Mouse (Mus musculus): ENCODE results near the gene Zfp346. TPM values are rescaled to one million over a fixed set of nuclear protein-coding genes. Genes with fewer than 3 reads are reported as not detected.
A peak's percentile ranks its signal among the peaks of the same experiment; 100 is the strongest.

Gene Zfp346
- total and polyA plus RNA-seq, 3 experiments, result 11.3 to 18.6 (median 12.4) TPM

- Histone ChIP-seq H3K27me3 (replicated peaks) (no peaks in the 10 kb centered on the region), H3K9ac (ENCODE audit: insufficient read depth, low read depth) (no peak overlapping the region), H3K9me3 (replicated peaks; ENCODE audit: low read length) (no peaks in the 10 kb centered on the region), H3K4me1 (ENCODE audit: control insufficient read depth in 1 of 2, insufficient read depth in 2 of 2) (peaks cover 7 to 26% of the 10 kb centered on the region in 2 experiments; a peak in 3 of 4 replicates), H3K4me2 (ENCODE audit: insufficient read depth, low read depth, poor library complexity, severe bottlenecking) (no peak overlapping the region), H3K27ac (ENCODE audit: insufficient read depth, low read depth) (no peak overlapping the region), H3K4me3 (replicated peaks in 1 of 3; ENCODE audit: low read depth in 2 of 3, low read length in 2 of 3, poor library complexity in 1 of 3) (no peak overlapping the region), H3K36me3 (replicated peaks in 1 of 2; ENCODE audit: control insufficient read depth in 1 of 2, insufficient read depth in 1 of 2, low read length in 1 of 2) (peaks cover 11 to 50% of the 10 kb centered on the region in 2 experiments), H3K79me2 (replicated peaks; ENCODE audit: control insufficient read depth, extremely low read depth, insufficient read depth, poor library complexity, severe bottlenecking) (no peaks in the 10 kb centered on the region; the same call in 1 of the 2 replicates)
- in situ Hi-C loops (cut with MboI; ENCODE audit: low pct_ligation_motif_present, low pct_unique_long_range_greater_than_20kb, low sequenced_read_pairs) (no loop called here), dilution Hi-C loops (cut with MboI; ENCODE audit: extremely low pct_ligation_motif_present, extremely low pct_unique_long_range_greater_than_20kb, low sequenced_read_pairs) (no loop called here)
- TF ChIP-seq SMC3 (IDR thresholded peaks at IDR 0.05; ENCODE audit: low read depth, low read length) (peak; percentile 34), RAD21 (IDR thresholded peaks at IDR 0.05; ENCODE audit: low read depth, low read length) (peak; percentile 26), CTCF (conservative IDR thresholded peaks at IDR 0.05 in 1 of 2, IDR thresholded peaks at IDR 0.05 in 1 of 2; ENCODE audit: low read depth in 2 of 2, low read length in 2 of 2) (peak; percentile 55 to 58), ELF1 (IDR thresholded peaks at IDR 0.05; ENCODE audit: low read depth, low read length) (no peak)
- no peak for DNase-seq (ENCODE audit: extremely low read depth)
These were observed 47.1 kb upstream of the Zfp346 start for GRCm38 (mm10) chr13:55058042-55058441.

DNA sequence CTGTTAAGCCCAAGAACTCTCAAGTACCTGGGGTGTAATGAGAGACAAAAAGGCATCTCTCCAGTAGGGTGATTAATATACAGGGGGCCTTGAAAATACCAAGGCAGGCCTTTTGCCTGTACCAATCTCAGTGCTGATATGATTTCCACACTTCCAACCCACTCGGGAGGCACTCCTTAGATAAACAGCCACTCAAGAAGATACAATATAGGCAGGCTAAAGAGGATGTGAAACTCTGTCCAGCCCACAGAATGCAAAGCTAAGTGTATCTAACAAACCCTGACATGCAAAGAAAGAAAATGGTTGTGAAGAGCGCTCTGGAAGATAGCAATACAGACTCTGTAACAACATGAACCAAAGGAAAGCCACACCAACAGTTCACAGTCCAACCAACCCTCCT, 41.8 kb upstream of the Zfp346 start:
- H3K4me2 ChIP-seq (ENCODE audit: insufficient read depth, low read depth, poor library complexity, severe bottlenecking), result peak overlapping the region; percentile 46; the same call in 1 of the 2 replicates
- H3K27me3 ChIP-seq (replicated peaks), result no peaks in the 10 kb centered on the region
- no peak overlapping the region for H3K4me3 ChIP-seq (replicated peaks in 1 of 3; ENCODE audit: low read depth in 2 of 3, low read length in 2 of 3, poor library complexity in 1 of 3)
- TF ChIP-seq MAFK (IDR thresholded peaks at IDR 0.05; ENCODE audit: insufficient replicate concordance, low read length) (no peak), POLR2A (IDR thresholded peaks at IDR 0.05; ENCODE audit: low read depth, low read length) (no peak), TBP (conservative IDR thresholded peaks at IDR 0.05; ENCODE audit: low read depth, low read length) (no peak), CHD1 (IDR thresholded peaks at IDR 0.05; ENCODE audit: low read depth, low read length) (no peak), EP300 (IDR thresholded peaks at IDR 0.05; ENCODE audit: low read length) (peak; percentile 86), IRF4 (IDR thresholded peaks at IDR 0.05; ENCODE audit: low read depth, low read length) (peak; percentile 93), TCF12 (IDR thresholded peaks at IDR 0.05; ENCODE audit: low read depth, low read length) (no peak), UBTF (IDR thresholded peaks at IDR 0.05; ENCODE audit: low read depth, low read length) (no peak)
- dilution Hi-C loops (cut with MboI; ENCODE audit: extremely low pct_ligation_motif_present, extremely low pct_unique_long_range_greater_than_20kb, low sequenced_read_pairs) (no loop called here), in situ Hi-C loops (cut with MboI; ENCODE audit: low pct_ligation_motif_present, low pct_unique_long_range_greater_than_20kb, low sequenced_read_pairs) (loop anchor here (5.0 kb wide), 1 partner anchor 51 kb away; no protein-coding TSS in a partner anchor)
- H3K79me2 ChIP-seq (replicated peaks; ENCODE audit: control insufficient read depth, extremely low read depth, insufficient read depth, poor library complexity, severe bottlenecking), result no peaks in the 10 kb centered on the region; the same call in 1 of the 2 replicates
- no peaks in the 10 kb centered on the region for H3K9me3 ChIP-seq (replicated peaks; ENCODE audit: low read length)
- H3K9ac ChIP-seq (ENCODE audit: insufficient read depth, low read depth), result no peak overlapping the region; the same call in 1 of the 2 replicates
- peaks cover 10 to 59% of the 10 kb centered on the region in 2 experiments for H3K4me1 ChIP-seq (ENCODE audit: control insufficient read depth in 1 of 2, insufficient read depth in 2 of 2)
- H3K36me3 ChIP-seq (replicated peaks in 1 of 2; ENCODE audit: control insufficient read depth in 1 of 2, insufficient read depth in 1 of 2, low read length in 1 of 2), result peaks cover 6 to 25% of the 10 kb centered on the region in 2 experiments
- DNase-seq (ENCODE audit: extremely low read depth), result peak; percentile 73
- H3K27ac ChIP-seq (ENCODE audit: insufficient read depth, low read depth), result peak overlapping the region; percentile 77

- dilution Hi-C loops (cut with MboI; ENCODE audit: extremely low pct_ligation_motif_present, extremely low pct_unique_long_range_greater_than_20kb, low sequenced_read_pairs) (no loop called here), in situ Hi-C loops (cut with MboI; ENCODE audit: low pct_ligation_motif_present, low pct_unique_long_range_greater_than_20kb, low sequenced_read_pairs) (no loop called here)
- no peak overlapping the region for H3K9ac ChIP-seq (ENCODE audit: insufficient read depth, low read depth)
- no peaks in the 10 kb centered on the region for H3K27me3 ChIP-seq (replicated peaks)
- peaks cover 0 to 19% of the 10 kb centered on the region in 2 experiments; a peak in 2 of 4 replicates for H3K4me1 ChIP-seq (ENCODE audit: control insufficient read depth in 1 of 2, insufficient read depth in 2 of 2)
- H3K79me2 ChIP-seq (replicated peaks; ENCODE audit: control insufficient read depth, extremely low read depth, insufficient read depth, poor library complexity, severe bottlenecking), result no peaks in the 10 kb centered on the region
- H3K4me3 ChIP-seq (replicated peaks in 1 of 3; ENCODE audit: low read depth in 2 of 3, low read length in 2 of 3, poor library complexity in 1 of 3), result no peak overlapping the region
- H3K36me3 ChIP-seq (replicated peaks in 1 of 2; ENCODE audit: control insufficient read depth in 1 of 2, insufficient read depth in 1 of 2, low read length in 1 of 2), result peaks cover 9 to 32% of the 10 kb centered on the region in 2 experiments
- TF ChIP-seq TCF12 (IDR thresholded peaks at IDR 0.05; ENCODE audit: low read depth, low read length), result no peak
- no peak for TF ChIP-seq IRF4 (IDR thresholded peaks at IDR 0.05; ENCODE audit: low read depth, low read length)
- no peak for TF ChIP-seq E2F4 (IDR thresholded peaks at IDR 0.05; ENCODE audit: insufficient replicate concordance, low read depth, low read length)
- TF ChIP-seq MXI1 (IDR thresholded peaks at IDR 0.05; ENCODE audit: low read depth, low read length), result no peak
- no peak for TF ChIP-seq JUN (IDR thresholded peaks at IDR 0.05; ENCODE audit: insufficient read depth, low read depth, low read length)
- TF ChIP-seq ELF1 (IDR thresholded peaks at IDR 0.05; ENCODE audit: low read depth, low read length), result no peak
- TF ChIP-seq USF1 (IDR thresholded peaks at IDR 0.05; ENCODE audit: low read depth, low read length), result no peak
- no peak for TF ChIP-seq CHD2 (IDR thresholded peaks at IDR 0.05; ENCODE audit: low read length)
- TF ChIP-seq ZC3H11A (IDR thresholded peaks at IDR 0.05; ENCODE audit: low read depth, low read length), result no peak
- no peak for TF ChIP-seq RCOR1 (conservative IDR thresholded peaks at IDR 0.05; ENCODE audit: low read depth, low read length)
- no peak for DNase-seq (ENCODE audit: extremely low read depth)
- no peaks in the 10 kb centered on the region for H3K9me3 ChIP-seq (replicated peaks; ENCODE audit: low read length)
- H3K27ac ChIP-seq (ENCODE audit: insufficient read depth, low read depth), result no peak overlapping the region
- no peak overlapping the region for H3K4me2 ChIP-seq (ENCODE audit: insufficient read depth, low read depth, poor library complexity, severe bottlenecking)
These were observed 35.4 kb upstream of the Zfp346 start for GRCm38 (mm10) chr13:55069719-55070118.
